Mouse (Mus musculus) lung, adult 2 months (tissue): Measurements from ENCODE around the gene Mroh2a. TPM values are rescaled to one million over a fixed set of nuclear protein-coding genes. Genes with fewer than 3 reads are reported as not detected.

Experiments
- DNase-seq: peaks from one replicate; pipeline ENCODE4 v3.0.0; 2022
- H3K4me1 ChIP-seq: fragments of 200-500 bp; 2 replicates; pipeline ENCODE4 v1.6.1; 2011; ENCODE audit warnings: low read length; ENCODE audit not compliant: control insufficient read depth, insufficient read depth
- H3K4me3 ChIP-seq: fragments of 200-500 bp; replicated peaks from 2 replicates; pipeline ENCODE3; 2011; ENCODE audit warnings: low read depth, mild to moderate bottlenecking, control low read depth, low read length; ENCODE audit errors: extremely low read depth
- CTCF ChIP-seq: fragments of 200-500 bp; IDR thresholded peaks from 2 replicates; pipeline ENCODE4 v1.5.1; 2011; ENCODE audit warnings: mild to moderate bottlenecking, low read length, control low read depth; ENCODE audit not compliant: insufficient read depth
- POLR2A ChIP-seq: fragments of 200-500 bp; IDR thresholded peaks from 2 replicates; pipeline ENCODE4 v1.6.1; 2011; ENCODE audit warnings: low read depth, mild to moderate bottlenecking, control low read depth, low read length, borderline replicate concordance; ENCODE audit errors: extremely low read depth
- WGBS: fragments of 180-500 bp; shearing (Covaris S2); methylation state at CpG from one replicate; pipeline ENCODE4 v1.1.7; 2018; 5-methylcytosine and 5-hydroxymethylcytosine counted together
- polyA plus RNA-seq: library from polyadenylated mRNA; depleted of rRNA; stranded (reverse); fragments of >200 nt; gene quantifications from 2 replicates; pipeline ENCODE4 v1.2.3, GENCODE M21; 2012

The Mroh2a gene
- polyA plus RNA-seq, 1 experiment = 0.20 TPM

DNA sequence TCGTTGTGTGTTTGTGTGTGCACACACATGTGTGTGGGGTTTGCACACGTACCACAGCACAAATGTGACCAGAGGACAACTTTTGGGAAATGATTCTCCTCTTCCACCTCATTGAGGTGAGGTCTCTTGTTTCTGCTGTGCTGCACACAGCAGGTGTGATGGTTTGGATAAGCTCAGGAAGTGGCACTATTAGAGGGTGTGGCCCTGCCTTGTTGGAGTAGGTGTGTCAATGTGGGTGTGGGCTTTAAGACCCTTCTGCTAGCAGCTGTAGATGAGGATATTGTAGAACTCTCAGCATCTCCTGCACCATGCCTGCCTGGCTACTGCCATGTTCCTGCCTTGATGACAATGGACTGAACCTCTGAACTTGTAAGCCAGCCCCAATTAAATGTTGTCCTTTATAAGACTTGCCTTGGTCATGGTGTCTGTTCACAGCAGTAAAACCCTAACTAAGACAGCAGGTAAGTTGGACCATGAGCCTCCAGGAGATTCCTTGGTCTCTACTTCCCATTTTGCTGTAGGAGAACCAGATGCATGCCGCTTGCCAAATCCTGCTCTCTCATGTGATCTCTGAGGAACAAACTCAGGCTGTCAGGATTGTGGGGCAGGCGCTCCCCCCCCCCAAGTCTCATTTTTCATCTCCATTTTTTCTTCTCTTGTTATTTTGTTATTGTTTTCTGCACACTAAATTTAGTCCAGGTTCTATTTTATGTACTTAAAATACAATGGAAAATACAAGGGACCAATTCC, 69.6 kb downstream of the Mroh2a start:
- Histone ChIP-seq H3K4me1 (no peaks in the 10 kb centered on the region), H3K4me3 (no peak overlapping the region)
- no peak for DNase-seq
- TF ChIP-seq CTCF = no peak
- TF ChIP-seq POLR2A = no peak
- WGBS = 68% methylated on average over 4 of the region's 4 CpGs

DNA sequence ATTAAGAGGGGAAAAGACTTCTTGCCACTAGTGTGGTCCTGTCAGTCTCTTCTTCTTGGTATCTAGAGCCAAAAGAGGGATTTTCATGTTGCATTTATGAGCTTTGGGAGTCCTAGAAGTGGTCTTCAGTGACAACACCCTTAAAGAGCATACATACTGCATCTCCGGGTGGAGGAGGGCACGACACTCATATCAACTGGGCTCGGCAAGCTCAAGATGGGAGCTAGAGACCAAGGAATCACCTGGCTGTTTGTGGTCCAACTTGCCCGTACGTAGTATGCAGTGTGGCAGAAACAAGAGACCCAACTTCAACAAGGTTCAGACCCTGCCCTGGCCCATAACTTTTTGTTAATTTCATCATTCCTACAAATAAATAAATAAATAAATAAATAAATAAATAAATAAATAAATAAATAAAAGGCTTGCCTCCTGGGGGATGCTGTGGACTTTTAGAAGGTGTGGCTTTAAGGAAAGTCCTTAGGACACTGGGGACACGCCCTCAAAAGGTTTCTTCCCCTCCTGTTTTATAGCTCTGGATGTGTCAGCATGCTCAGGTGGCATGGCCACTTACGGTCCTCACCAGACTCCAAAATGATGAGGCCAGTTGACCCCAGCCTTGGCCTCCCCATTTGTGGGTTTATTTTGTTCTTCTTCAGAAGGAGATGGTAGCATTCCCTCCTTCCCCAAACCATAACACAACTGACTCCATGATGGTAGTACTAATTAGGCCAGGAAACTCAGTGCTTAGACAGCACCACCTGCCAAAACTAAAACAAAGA, 70.9 kb downstream of the Mroh2a start:
- no peak for TF ChIP-seq POLR2A
- TF ChIP-seq CTCF = no peak
- Histone ChIP-seq H3K4me1 (no peaks in the 10 kb centered on the region), H3K4me3 (no peak overlapping the region)
- WGBS = 66% methylated on average over 7 of the region's 7 CpGs
- no peak for DNase-seq

DNA sequence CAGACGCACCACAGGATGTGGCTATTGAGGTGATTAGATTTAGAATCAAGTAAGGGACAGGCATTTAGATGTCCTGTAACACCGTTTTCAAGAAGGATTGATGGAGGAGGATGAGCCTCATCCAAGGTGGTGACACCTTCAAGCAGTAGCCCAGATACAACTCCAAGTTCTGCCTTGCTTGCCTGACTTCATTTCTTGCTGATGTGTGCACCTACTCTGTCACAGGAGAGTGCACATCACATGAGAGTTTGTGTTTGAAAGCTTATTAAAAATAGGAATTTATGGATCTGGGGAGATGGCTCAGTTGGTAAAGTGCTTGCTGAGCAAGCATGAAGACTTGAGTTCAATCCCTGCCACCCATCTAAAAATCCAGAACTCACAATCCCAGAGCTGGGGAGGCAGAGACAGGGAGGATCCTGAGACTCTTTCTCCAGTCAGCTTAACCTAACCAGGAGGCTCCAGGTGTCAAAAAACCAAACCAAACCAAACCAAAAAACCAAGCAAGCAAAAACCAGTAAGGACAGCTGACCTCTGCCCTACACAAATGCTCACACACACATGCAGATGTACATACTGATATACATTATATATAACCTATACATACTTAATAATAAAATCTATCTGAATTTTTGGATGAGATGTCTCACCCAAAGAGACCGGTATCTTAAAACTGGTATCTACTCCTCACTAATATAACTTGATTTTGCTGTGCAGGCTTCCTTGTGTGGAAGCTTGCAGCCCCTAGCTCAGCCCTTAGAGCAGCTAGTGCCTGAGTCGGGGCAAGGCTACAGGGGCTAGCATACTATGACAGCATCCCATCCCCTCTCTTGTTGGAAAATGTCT, 72.1 kb downstream of the Mroh2a start:
- DNase-seq = no peak
- Histone ChIP-seq H3K4me1 (no peaks in the 10 kb centered on the region), H3K4me3 (no peak overlapping the region)
- 57% methylated on average over 4 of the region's 4 CpGs for WGBS
- TF ChIP-seq POLR2A (no peak), CTCF (no peak)

DNA sequence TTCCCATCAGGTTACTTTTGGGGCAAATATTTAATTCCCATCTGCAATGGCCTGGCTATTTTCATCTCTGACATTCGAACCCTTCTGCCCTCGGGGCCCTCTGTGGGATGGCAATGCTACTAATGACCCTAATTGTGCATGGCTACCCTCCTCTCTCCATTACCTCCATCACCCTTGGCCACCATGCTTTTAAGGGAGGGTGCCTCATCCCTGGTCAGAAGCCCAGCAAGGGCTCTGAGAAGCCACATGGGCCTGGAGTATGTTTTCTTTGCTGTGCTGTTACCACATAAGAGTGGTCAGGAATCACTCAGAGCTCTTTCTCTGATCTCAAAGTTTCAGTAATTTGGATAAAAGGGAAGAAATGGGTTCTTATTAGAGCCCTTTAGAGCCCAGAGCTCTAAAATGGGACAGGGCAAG, 72.8 kb downstream of the Mroh2a start:
- Histone ChIP-seq H3K4me1 (no peaks in the 10 kb centered on the region), H3K4me3 (no peak overlapping the region)
- 71% methylated on average over 2 of the region's 2 CpGs for WGBS
- TF ChIP-seq CTCF (no peak), POLR2A (no peak)
- no peak for DNase-seq

DNA sequence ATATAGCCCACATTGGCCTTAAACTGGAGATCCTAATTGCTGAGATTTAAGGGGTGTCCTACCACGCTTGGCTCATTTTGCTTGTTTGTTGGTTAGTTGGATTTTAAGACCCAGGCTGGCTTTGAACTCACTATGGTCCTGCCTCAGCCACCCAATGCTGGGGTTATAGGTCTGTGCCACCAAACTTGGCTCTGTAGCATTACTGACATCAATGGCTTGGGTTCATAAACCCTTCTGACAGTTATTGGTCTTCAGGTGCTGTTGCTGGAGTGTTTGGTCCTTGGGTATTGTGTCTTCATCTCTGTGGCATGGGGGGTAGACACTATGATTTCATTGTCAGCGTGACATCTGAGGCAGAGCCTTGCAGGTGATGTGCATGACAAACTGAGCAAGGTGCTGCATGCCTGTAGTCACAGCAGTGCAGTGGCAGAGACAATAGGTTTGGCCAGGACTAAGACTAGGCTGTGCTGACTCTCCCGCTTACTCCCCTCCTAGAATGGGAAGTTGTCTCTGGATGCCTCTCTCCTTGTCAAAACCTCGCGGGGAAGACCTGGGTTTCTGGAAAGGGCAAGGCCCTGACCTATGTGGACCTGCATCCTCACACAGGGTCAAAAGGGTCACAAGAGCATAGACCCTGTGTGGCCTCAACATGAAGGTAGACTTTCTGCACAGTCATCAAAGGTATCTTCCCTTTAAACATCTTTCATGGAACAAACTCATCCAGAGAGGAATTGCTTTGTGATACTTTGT, 73.7 kb downstream of the Mroh2a start:
- Histone ChIP-seq H3K4me1 (no peaks in the 10 kb centered on the region), H3K4me3 (no peak overlapping the region)
- no peak for TF ChIP-seq POLR2A
- TF ChIP-seq CTCF = no peak
- no peak for DNase-seq
- WGBS = 38% methylated on average over 5 of the region's 5 CpGs

DNA sequence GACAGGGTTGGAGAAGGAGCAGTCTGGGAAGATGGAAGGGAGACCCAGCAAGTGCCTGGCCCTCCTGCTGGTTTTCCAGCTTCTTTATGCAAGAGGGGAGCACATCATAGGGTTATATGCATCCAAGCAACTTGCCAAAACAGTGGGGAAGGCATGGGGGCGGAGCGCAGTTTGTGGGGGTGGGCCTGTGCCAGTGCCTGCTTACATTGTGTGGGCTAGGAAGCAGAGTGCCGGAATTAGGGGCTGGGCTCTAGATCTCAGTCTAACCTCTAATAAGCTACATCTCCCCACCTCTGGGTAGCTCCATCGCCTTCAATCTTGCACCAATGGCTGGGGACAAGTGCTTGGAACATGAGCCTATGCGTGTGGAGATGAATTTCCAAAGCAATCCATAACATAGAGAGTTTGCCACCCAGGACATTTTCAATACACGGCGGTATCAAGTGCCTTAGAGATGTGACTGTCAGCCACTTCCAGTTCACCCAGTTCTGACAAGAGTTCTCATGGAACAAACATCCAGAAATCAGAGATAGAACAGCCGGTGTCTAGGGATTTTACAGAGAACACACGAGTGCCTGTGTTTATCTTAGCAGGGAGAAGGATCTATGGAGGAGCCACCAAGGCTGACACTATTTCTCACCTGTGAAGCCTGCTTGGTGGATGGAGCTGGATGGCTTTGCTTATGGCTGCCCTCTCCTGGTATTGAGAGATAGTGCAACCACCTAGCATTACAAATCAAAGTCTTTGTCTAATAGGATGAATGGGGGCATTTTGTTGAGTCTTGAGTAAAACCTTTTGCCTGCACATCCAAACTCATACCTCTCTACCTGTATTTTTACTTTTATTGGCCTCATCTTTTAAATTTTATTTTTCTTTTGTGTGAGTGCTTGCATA, 74.6 kb downstream of the Mroh2a start:
- no peak for DNase-seq
- TF ChIP-seq POLR2A (no peak), CTCF (no peak)
- 65% methylated on average over 9 of the region's 9 CpGs for WGBS
- no peaks in the 10 kb centered on the region for H3K4me1 ChIP-seq
- H3K4me3 ChIP-seq = no peak overlapping the region

DNA sequence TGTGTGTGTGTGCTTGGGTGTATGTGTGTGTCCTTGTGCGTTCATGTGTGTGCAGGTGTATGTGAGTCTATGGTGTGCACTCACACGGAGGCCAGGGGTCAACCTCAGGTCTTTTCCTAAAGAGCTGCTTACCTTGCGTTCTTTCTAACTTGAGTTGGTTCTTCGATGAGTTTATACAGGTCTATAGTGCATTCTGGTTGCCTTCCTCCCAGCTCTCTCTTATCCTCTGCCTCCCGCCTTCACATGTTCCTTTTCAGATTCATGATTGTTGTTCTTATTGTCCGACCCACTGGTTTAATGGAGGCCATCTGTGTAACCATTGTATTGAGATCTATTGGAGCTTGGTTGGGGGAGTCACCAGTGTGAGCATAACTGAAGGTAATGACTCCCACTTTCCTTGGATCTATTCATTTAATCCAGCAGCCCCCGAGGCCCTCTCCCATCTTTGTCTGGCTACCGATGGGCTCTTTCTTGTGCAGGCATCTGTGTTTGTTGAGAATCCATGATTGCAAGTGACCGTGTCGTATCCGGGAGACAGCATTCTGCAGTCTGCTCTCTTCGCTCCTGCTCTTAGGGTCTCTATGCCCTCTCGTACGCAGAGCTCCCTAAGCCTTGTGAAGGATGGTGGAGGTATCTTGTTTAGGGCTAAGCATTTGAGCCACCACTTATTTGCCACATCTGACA, 75.4 kb downstream of the Mroh2a start:
- 60% methylated on average over 14 of the region's 14 CpGs for WGBS
- TF ChIP-seq POLR2A (no peak), CTCF (no peak)
- Histone ChIP-seq H3K4me1 (no peaks in the 10 kb centered on the region), H3K4me3 (no peak overlapping the region)
- DNase-seq = no peak

DNA sequence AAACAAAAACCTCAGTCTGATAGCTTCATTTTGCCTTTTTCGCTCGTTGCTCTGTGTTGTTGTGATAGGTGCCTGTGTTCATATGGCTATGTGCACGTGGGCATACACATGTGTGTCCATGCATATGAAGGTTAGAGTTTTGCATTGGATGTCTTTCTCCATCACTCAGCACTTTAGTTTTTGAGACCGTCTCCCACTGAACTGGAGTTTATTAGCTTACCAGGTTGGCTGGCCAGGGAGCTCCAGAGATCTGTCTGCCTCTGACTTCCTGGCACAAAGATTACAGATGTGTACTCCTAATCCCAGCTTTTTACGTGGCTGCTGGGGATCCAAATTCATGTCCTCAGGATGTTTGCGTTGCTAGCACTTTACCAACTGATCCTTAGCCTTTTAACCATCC, 77.0 kb downstream of the Mroh2a start:
- 59% methylated on average over 6 of the region's 6 CpGs for WGBS
- TF ChIP-seq POLR2A (no peak), CTCF (no peak)
- Histone ChIP-seq H3K4me1 (no peaks in the 10 kb centered on the region), H3K4me3 (no peak overlapping the region)
- no peak for DNase-seq
